Mouse (Mus musculus) cortical plate, adult 2 months (tissue): Measurements from ENCODE around the gene Fam107a.
A peak's percentile ranks its signal among the peaks of the same experiment; 100 is the strongest.

Experiments
- CTCF ChIP-seq: fragments of 200-500 bp; IDR thresholded peaks from 2 replicates; pipeline ENCODE4 v1.5.1; 2011; ENCODE audit warnings: mild to moderate bottlenecking, control low read depth, low read length; ENCODE audit not compliant: insufficient read depth; ENCODE audit errors: extremely low read depth
- POLR2A ChIP-seq: fragments of 200-500 bp; IDR thresholded peaks from 2 replicates; pipeline ENCODE4 v1.6.1; 2011; ENCODE audit warnings: mild to moderate bottlenecking, low read length, control low read depth; ENCODE audit not compliant: insufficient read depth; ENCODE audit errors: extremely low read depth

GRCm38 (mm10) chr14:8314536-8314935 is 3.3 kb downstream of the Fam107a start:
- no peak for TF ChIP-seq POLR2A
- peak; percentile 39; the same call in 1 of the 2 replicates for TF ChIP-seq CTCF
